Mouse (Mus musculus): ENCODE data around the gene Slc16a10. TPM values are rescaled to one million over a fixed set of nuclear protein-coding genes. Genes with fewer than 3 reads are reported as not detected.

The Slc16a10 gene
- polyA plus RNA-seq, 1 experiment from 2014 or later, result 75.1 TPM

- DNase-seq (peak; percentile 56), ATAC-seq (ENCODE audit: low read depth) (peak; percentile 79)
- H3K27me3 ChIP-seq, result no peaks in the 10 kb centered on the region; the same call in 1 of the 2 replicates
- H3K36me3 ChIP-seq, result no peaks in the 10 kb centered on the region
- WGBS (ENCODE audit: insufficient replicate concordance), result 57% methylated on average over 8 of the region's 8 CpGs
- H3K4me3 ChIP-seq (replicated peaks), result no peak overlapping the region
- peak overlapping the region; percentile 47 for H3K4me2 ChIP-seq
- peak overlapping the region; percentile 60 for H3K9ac ChIP-seq
- H3K27ac ChIP-seq, result peak overlapping the region; percentile 98
- no peaks in the 10 kb centered on the region for H3K9me3 ChIP-seq (replicated peaks)
- H3K4me1 ChIP-seq (replicated peaks), result peaks cover 84% of the 10 kb centered on the region
These were observed 5.4 kb upstream of the Slc16a10 start for GRCm38 (mm10) chr10:40147325-40148059.

- H3K27me3 ChIP-seq, result no peaks in the 10 kb centered on the region; the same call in 1 of the 2 replicates
- 48% methylated on average over 3 of the region's 3 CpGs for WGBS (ENCODE audit: insufficient replicate concordance)
- peak overlapping the region; percentile 98 for H3K27ac ChIP-seq
- no peaks in the 10 kb centered on the region for H3K36me3 ChIP-seq
- DNase-seq, result no peak
- H3K4me3 ChIP-seq (replicated peaks), result no peak overlapping the region
- ATAC-seq (ENCODE audit: low read depth), result no peak
- H3K9ac ChIP-seq, result peak overlapping the region; percentile 60
- peaks cover 77% of the 10 kb centered on the region for H3K4me1 ChIP-seq (replicated peaks)
- no peaks in the 10 kb centered on the region for H3K9me3 ChIP-seq (replicated peaks)
- H3K4me2 ChIP-seq, result no peak overlapping the region
These were observed 4.4 kb upstream of the Slc16a10 start for GRCm38 (mm10) chr10:40146451-40146850.

- ATAC-seq (ENCODE audit: low read depth) (no peak), DNase-seq (no peak)
- Histone ChIP-seq H3K9ac (no peak overlapping the region), H3K36me3 (peaks cover 6% of the 10 kb centered on the region), H3K4me3 (replicated peaks) (no peak overlapping the region), H3K4me1 (replicated peaks) (peaks cover 78% of the 10 kb centered on the region), H3K4me2 (no peak overlapping the region), H3K27me3 (no peaks in the 10 kb centered on the region; the same call in 1 of the 2 replicates), H3K27ac (peak overlapping the region; percentile 62; the same call in 1 of the 2 replicates), H3K9me3 (replicated peaks) (no peaks in the 10 kb centered on the region)
- 55% methylated on average over 1 of the region's 1 CpGs for WGBS (ENCODE audit: insufficient replicate concordance)
These were observed 2.8 kb upstream of the Slc16a10 start for GRCm38 (mm10) chr10:40144815-40145214.

- Histone ChIP-seq H3K4me2 (peak overlapping the region; percentile 90), H3K36me3 (peaks cover 31% of the 10 kb centered on the region), H3K4me3 (replicated peaks) (peak overlapping the region; percentile 98), H3K4me1 (replicated peaks) (peaks cover 78% of the 10 kb centered on the region), H3K9me3 (replicated peaks) (no peaks in the 10 kb centered on the region), H3K9ac (peak overlapping the region; percentile 99), H3K27ac (peak overlapping the region; percentile 96), H3K27me3 (no peaks in the 10 kb centered on the region; the same call in 1 of the 2 replicates)
- DNase-seq, result peak; percentile 73
- peak; percentile 43 for ATAC-seq (ENCODE audit: low read depth)
- 2% methylated on average over 27 of the region's 27 CpGs for WGBS (ENCODE audit: insufficient replicate concordance)
These were observed 824 bp downstream of the Slc16a10 start for GRCm38 (mm10) chr10:40141016-40141851.

GRCm38 (mm10) chr10:40139646-40140045 lies 2.4 kb downstream of the Slc16a10 start:
- Histone ChIP-seq H3K9me3 (replicated peaks) (no peaks in the 10 kb centered on the region), H3K27me3 (no peaks in the 10 kb centered on the region; the same call in 1 of the 2 replicates), H3K4me1 (replicated peaks) (peaks cover 82% of the 10 kb centered on the region), H3K4me2 (peak overlapping the region; percentile 90), H3K4me3 (replicated peaks) (peak overlapping the region; percentile 98), H3K9ac (peak overlapping the region; percentile 99), H3K36me3 (peaks cover 32% of the 10 kb centered on the region), H3K27ac (peak overlapping the region; percentile 96)
- no peak for DNase-seq
- WGBS (ENCODE audit: insufficient replicate concordance), result 70% methylated on average over 4 of the region's 4 CpGs
- no peak for ATAC-seq (ENCODE audit: low read depth)

- 65% methylated on average over 9 of the region's 9 CpGs for WGBS (ENCODE audit: insufficient replicate concordance)
- 0 out of 2 replicates have a peak overlapping the region, but pooled peaks have one; percentile 6 for H3K4me3 ChIP-seq (replicated peaks)
- peaks cover 95% of the 10 kb centered on the region for H3K4me1 ChIP-seq (replicated peaks)
- peak overlapping the region; percentile 90 for H3K4me2 ChIP-seq
- H3K27me3 ChIP-seq, result no peaks in the 10 kb centered on the region
- DNase-seq, result no peak
- peak overlapping the region; percentile 99 for H3K27ac ChIP-seq
- no peaks in the 10 kb centered on the region for H3K9me3 ChIP-seq (replicated peaks)
- peaks cover 42% of the 10 kb centered on the region for H3K36me3 ChIP-seq
- no peak for ATAC-seq (ENCODE audit: low read depth)
- H3K9ac ChIP-seq, result peak overlapping the region; percentile 49
These were observed 6.0 kb downstream of the Slc16a10 start for GRCm38 (mm10) chr10:40135807-40136778.

- DNase-seq (no peak), ATAC-seq (ENCODE audit: low read depth) (no peak)
- 87% methylated on average over 6 of the region's 6 CpGs for WGBS (ENCODE audit: insufficient replicate concordance)
- H3K4me1 ChIP-seq (replicated peaks), result peaks cover 96% of the 10 kb centered on the region
- H3K4me3 ChIP-seq (replicated peaks), result no peak overlapping the region
- H3K9ac ChIP-seq, result no peak overlapping the region
- H3K9me3 ChIP-seq (replicated peaks), result no peaks in the 10 kb centered on the region
- no peaks in the 10 kb centered on the region for H3K27me3 ChIP-seq
- H3K36me3 ChIP-seq, result peaks cover 42% of the 10 kb centered on the region
- peak overlapping the region; percentile 31 for H3K4me2 ChIP-seq
- peak overlapping the region; percentile 99 for H3K27ac ChIP-seq
These were observed 7.2 kb downstream of the Slc16a10 start for GRCm38 (mm10) chr10:40134906-40135305.

- Histone ChIP-seq H3K4me2 (peak overlapping the region; percentile 66), H3K9ac (peak overlapping the region; percentile 70), H3K4me3 (replicated peaks) (peak overlapping the region; percentile 36), H3K9me3 (replicated peaks) (no peaks in the 10 kb centered on the region), H3K27ac (peak overlapping the region; percentile 99), H3K27me3 (no peaks in the 10 kb centered on the region), H3K36me3 (peaks cover 39% of the 10 kb centered on the region), H3K4me1 (replicated peaks) (peaks cover 96% of the 10 kb centered on the region)
- peak; percentile 27 for ATAC-seq (ENCODE audit: low read depth)
- DNase-seq, result no peak
- 18% methylated on average over 1 of the region's 1 CpGs for WGBS (ENCODE audit: insufficient replicate concordance)
These were observed 8.4 kb downstream of the Slc16a10 start for GRCm38 (mm10) chr10:40133636-40134035.

- Histone ChIP-seq H3K27ac (peak overlapping the region; percentile 99), H3K4me1 (replicated peaks) (peaks cover 96% of the 10 kb centered on the region), H3K9me3 (replicated peaks) (no peaks in the 10 kb centered on the region), H3K4me2 (peak overlapping the region; percentile 66), H3K36me3 (peaks cover 41% of the 10 kb centered on the region), H3K4me3 (replicated peaks) (peak overlapping the region; percentile 41), H3K27me3 (no peaks in the 10 kb centered on the region), H3K9ac (peak overlapping the region; percentile 70)
- DNase-seq, result peak; percentile 94
- 23% methylated on average over 9 of the region's 9 CpGs for WGBS (ENCODE audit: insufficient replicate concordance)
- ATAC-seq (ENCODE audit: low read depth), result peak; percentile 98
These were observed 10.2 kb downstream of the Slc16a10 start for GRCm38 (mm10) chr10:40131690-40132418.

- Histone ChIP-seq H3K9ac (peak overlapping the region; percentile 34; the same call in 1 of the 2 replicates), H3K27me3 (no peaks in the 10 kb centered on the region), H3K27ac (peak overlapping the region; percentile 99), H3K4me2 (no peak overlapping the region), H3K4me1 (replicated peaks) (peaks cover 96% of the 10 kb centered on the region), H3K4me3 (replicated peaks) (no peak overlapping the region), H3K36me3 (peaks cover 38% of the 10 kb centered on the region), H3K9me3 (replicated peaks) (no peaks in the 10 kb centered on the region)
- no peak for DNase-seq
- ATAC-seq (ENCODE audit: low read depth), result no peak
- WGBS (ENCODE audit: insufficient replicate concordance), result 83% methylated on average over 1 of the region's 1 CpGs
These were observed 11.9 kb downstream of the Slc16a10 start for GRCm38 (mm10) chr10:40130126-40130525.

Measured in liver, embryonic 13.5 days (tissue).